Mouse (Mus musculus) kidney, postnatal 0 days (tissue): Measurements from ENCODE around the gene Fbxo4. TPM values are rescaled to one million over a fixed set of nuclear protein-coding genes. Genes with fewer than 3 reads are reported as not detected.
A peak's percentile ranks its signal among the peaks of the same experiment; 100 is the strongest.

ENCODE experiments used
- ATAC-seq: fragments of 200-750 bp; cut with Nextera tagmentation; replicated peaks from 2 replicates; pipeline ENCODE4 v1.8.0; 2017; ENCODE audit warnings: low read depth, moderate number of reproducible peaks, moderate TSS enrichment, moderate library complexity; ENCODE audit not compliant: low FRiP score
- DNase-seq: peaks from one replicate; pipeline ENCODE4 v3.0.0-alpha.2; 2016; ENCODE audit warnings: low spot score
- H3K27ac ChIP-seq: fragments of 300-500 bp; sonication (generic); 2 replicates; pipeline ENCODE4 v1.5.1; 2014; ENCODE audit warnings: mild to moderate bottlenecking
- H3K27me3 ChIP-seq: fragments of 300-500 bp; sonication (generic); 2 replicates; pipeline ENCODE4 v1.6.1; 2014; ENCODE audit warnings: low read length, mixed read lengths; ENCODE audit not compliant: insufficient read depth
- H3K36me3 ChIP-seq: fragments of 300-500 bp; sonication (generic); 2 replicates; pipeline ENCODE4 v1.6.1; 2014; ENCODE audit warnings: low read length, mixed read lengths; ENCODE audit not compliant: insufficient read depth
- H3K4me1 ChIP-seq: fragments of 300-500 bp; sonication (generic); replicated peaks from 2 replicates; pipeline ENCODE4 v1.6.1; 2014; ENCODE audit warnings: antibody characterized with exemption, low read length, mixed read lengths; ENCODE audit not compliant: insufficient read depth
- H3K4me2 ChIP-seq: fragments of 300-500 bp; sonication (generic); 2 replicates; pipeline ENCODE4 v1.6.1; 2014; ENCODE audit warnings: mild to moderate bottlenecking, low read length, moderate library complexity, mixed read lengths
- H3K4me3 ChIP-seq: fragments of 300-500 bp; sonication (generic); replicated peaks from 2 replicates; pipeline ENCODE4 v1.5.1; 2014; ENCODE audit warnings: low read depth, low read length
- H3K9ac ChIP-seq: fragments of 300-500 bp; sonication (generic); 2 replicates; pipeline ENCODE4 v1.6.1; 2014; ENCODE audit warnings: low read depth, low read length
- H3K9me3 ChIP-seq: fragments of 300-500 bp; sonication (generic); replicated peaks from 2 replicates; pipeline ENCODE4 v1.6.1; 2016; ENCODE audit warnings: low read length, inconsistent platforms, mixed read lengths
- CTCF ChIP-seq: IDR thresholded peaks from 2 replicates; pipeline ENCODE4 v1.5.1; 2016; ENCODE audit warnings: antibody characterized with exemption, low read depth, mild to moderate bottlenecking, moderate library complexity
- WGBS: fragments of 180-500 bp; shearing (Covaris S2); extraction: QIAGEN DNeasy Blood & Tissue Kit; methylation state at CpG from one replicate; pipeline ENCODE4 v1.1.7; 2014; 5-methylcytosine and 5-hydroxymethylcytosine counted together
- polyA plus RNA-seq: library from polyadenylated mRNA; unstranded; fragments of >200 nt; fragmentation: Nextera tagmentation; extraction: Ambion mirVana; gene quantifications from 2 replicates; pipeline ENCODE4 v1.2.1, GENCODE M21; 2015

The Fbxo4 gene
- polyA plus RNA-seq, 1 experiment from 2014 or later, result 18.0 TPM

DNA sequence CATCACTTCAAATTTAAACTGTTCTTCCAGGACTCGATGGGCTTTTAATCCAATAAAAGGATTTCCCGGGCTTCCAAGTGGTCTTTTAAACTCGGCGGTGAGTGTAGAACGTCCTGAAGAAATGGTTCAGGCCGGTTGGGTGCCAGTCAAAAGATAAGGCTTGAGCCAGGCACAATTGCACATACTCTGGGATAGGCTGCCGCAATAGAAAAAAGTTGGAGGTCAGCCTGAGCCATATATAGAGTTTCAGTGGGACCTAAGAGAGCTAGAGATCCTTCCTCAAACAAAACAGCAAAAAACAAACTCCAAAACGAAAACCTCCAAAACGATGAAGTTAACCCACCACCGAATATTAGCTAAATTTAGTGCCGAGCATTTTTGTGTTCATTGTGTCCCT is 46.1 kb upstream of the Fbxo4 start:
- peak overlapping the region; percentile 97 for H3K27ac ChIP-seq
- DNase-seq (no peak), ATAC-seq (no peak)
- peaks cover 10% of the 10 kb centered on the region for H3K4me1 ChIP-seq
- H3K36me3 ChIP-seq, result no peaks in the 10 kb centered on the region
- 66% methylated on average over 11 of the region's 11 CpGs for WGBS
- peak overlapping the region; percentile 81 for H3K4me2 ChIP-seq
- no peak for TF ChIP-seq CTCF
- no peaks in the 10 kb centered on the region for H3K27me3 ChIP-seq
- H3K9me3 ChIP-seq, result no peaks in the 10 kb centered on the region
- no peak overlapping the region; the same call in 1 of the 2 replicates for H3K9ac ChIP-seq
- H3K4me3 ChIP-seq, result no peak overlapping the region

DNA sequence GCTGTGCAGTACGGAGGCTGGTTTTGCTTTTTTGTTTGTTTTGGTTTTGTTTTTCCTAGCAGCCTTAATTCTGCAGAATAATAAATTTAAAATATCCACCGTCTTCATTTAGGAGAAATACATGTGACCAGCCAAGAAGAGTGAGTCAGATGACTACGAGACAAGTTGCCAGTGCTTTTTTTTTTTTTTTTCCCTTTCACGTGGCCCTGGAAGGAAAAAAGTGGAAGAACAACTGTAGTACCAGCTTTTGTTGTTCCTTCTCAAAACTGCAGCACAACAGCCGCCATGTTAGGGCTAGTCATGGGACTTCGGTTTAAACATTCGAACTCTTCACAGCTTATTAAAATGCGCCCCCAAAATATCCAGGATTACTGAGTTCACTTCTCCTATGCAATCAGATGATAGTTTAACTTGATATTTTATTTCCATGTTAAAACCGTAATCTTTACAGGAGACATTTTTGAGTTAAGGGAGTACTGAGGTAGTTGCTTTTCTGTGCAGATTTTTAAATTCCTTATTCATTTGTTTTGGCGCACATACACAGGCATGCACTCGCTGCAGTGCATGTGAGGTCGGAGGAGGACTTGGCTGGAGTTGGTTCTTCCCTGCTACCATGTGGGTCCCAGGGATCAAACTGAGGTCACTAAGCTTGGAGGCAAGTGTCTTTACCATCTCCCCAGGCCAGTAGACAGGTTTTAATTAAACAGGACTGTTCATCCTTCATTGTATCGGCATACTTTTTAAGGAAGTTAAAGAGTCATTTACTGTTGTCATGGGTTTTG is 45.5 kb upstream of the Fbxo4 start:
- H3K9me3 ChIP-seq, result no peaks in the 10 kb centered on the region
- peak overlapping the region; percentile 97 for H3K27ac ChIP-seq
- peak overlapping the region; percentile 81; the same call in 1 of the 2 replicates for H3K4me2 ChIP-seq
- no peak overlapping the region for H3K4me3 ChIP-seq
- ATAC-seq, result no peak
- no peaks in the 10 kb centered on the region for H3K36me3 ChIP-seq
- H3K27me3 ChIP-seq, result no peaks in the 10 kb centered on the region
- H3K4me1 ChIP-seq, result peaks cover 10% of the 10 kb centered on the region
- H3K9ac ChIP-seq, result no peak overlapping the region
- no peak for TF ChIP-seq CTCF
- DNase-seq, result no peak
- WGBS, result 70% methylated on average over 13 of the region's 13 CpGs

GRCm38 (mm10) chr15:4023747-4024146 is 44.4 kb upstream of the Fbxo4 start:
- DNase-seq (no peak), ATAC-seq (no peak)
- Histone ChIP-seq H3K9me3 (no peaks in the 10 kb centered on the region), H3K4me2 (no peak overlapping the region), H3K27ac (no peak overlapping the region), H3K4me1 (peaks cover 10% of the 10 kb centered on the region), H3K36me3 (no peaks in the 10 kb centered on the region), H3K4me3 (no peak overlapping the region), H3K27me3 (no peaks in the 10 kb centered on the region), H3K9ac (no peak overlapping the region)
- TF ChIP-seq CTCF, result no peak
- WGBS, result 87% methylated on average over 2 of the region's 2 CpGs

- no peaks in the 10 kb centered on the region for H3K36me3 ChIP-seq
- H3K27ac ChIP-seq, result no peak overlapping the region
- 60% methylated on average over 4 of the region's 4 CpGs for WGBS
- DNase-seq, result no peak
- no peak for ATAC-seq
- no peak overlapping the region for H3K4me2 ChIP-seq
- no peak for TF ChIP-seq CTCF
- no peaks in the 10 kb centered on the region for H3K27me3 ChIP-seq
- H3K4me1 ChIP-seq, result peaks cover 7% of the 10 kb centered on the region
- no peaks in the 10 kb centered on the region for H3K9me3 ChIP-seq
- H3K9ac ChIP-seq, result no peak overlapping the region
- no peak overlapping the region for H3K4me3 ChIP-seq
These were observed 41.3 kb upstream of the Fbxo4 start for GRCm38 (mm10) chr15:4020711-4021110.

GRCm38 (mm10) chr15:4013873-4014272 is 34.5 kb upstream of the Fbxo4 start:
- Histone ChIP-seq H3K4me2 (no peak overlapping the region), H3K4me3 (no peak overlapping the region), H3K36me3 (no peaks in the 10 kb centered on the region), H3K27ac (no peak overlapping the region), H3K9ac (no peak overlapping the region), H3K4me1 (no peaks in the 10 kb centered on the region), H3K27me3 (no peaks in the 10 kb centered on the region), H3K9me3 (no peaks in the 10 kb centered on the region)
- no peak for ATAC-seq
- no peak for DNase-seq
- TF ChIP-seq CTCF, result no peak
- WGBS, result 81% methylated on average over 2 of the region's 2 CpGs

GRCm38 (mm10) chr15:4000536-4000935 is 21.2 kb upstream of the Fbxo4 start:
- Histone ChIP-seq H3K9ac (no peak overlapping the region), H3K27ac (no peak overlapping the region), H3K4me2 (no peak overlapping the region), H3K4me1 (no peaks in the 10 kb centered on the region), H3K27me3 (no peaks in the 10 kb centered on the region), H3K9me3 (no peaks in the 10 kb centered on the region; the same call in 1 of the 2 replicates), H3K4me3 (no peak overlapping the region), H3K36me3 (no peaks in the 10 kb centered on the region)
- 75% methylated on average over 2 of the region's 2 CpGs for WGBS
- TF ChIP-seq CTCF, result no peak
- DNase-seq, result no peak
- ATAC-seq, result no peak
